Mouse (Mus musculus) bone marrow, adult 2 months (tissue): Measurements from ENCODE around the gene Cab39l. TPM values are rescaled to one million over a fixed set of nuclear protein-coding genes. Genes with fewer than 3 reads are reported as not detected.

ENCODE experiments used
- H3K27ac ChIP-seq: fragments of 200-500 bp; 2 replicates; pipeline ENCODE4 v1.5.1; 2012; ENCODE audit warnings: low read depth, mild to moderate bottlenecking, control low read depth, inconsistent platforms, low read length; ENCODE audit not compliant: control insufficient read depth, poor library complexity, insufficient read depth
- H3K4me1 ChIP-seq: fragments of 200-500 bp; 2 replicates; pipeline ENCODE4 v1.6.1; 2011; ENCODE audit warnings: low read length; ENCODE audit not compliant: control insufficient read depth, insufficient read depth
- H3K4me3 ChIP-seq: fragments of 200-500 bp; replicated peaks from 2 replicates; pipeline ENCODE3; 2011; ENCODE audit warnings: mild to moderate bottlenecking, low read depth, low read length, control low read depth; ENCODE audit not compliant: control insufficient read depth
- CTCF ChIP-seq: fragments of 200-500 bp; IDR thresholded peaks from 2 replicates; pipeline ENCODE4 v1.5.1; 2011; ENCODE audit warnings: low read length, control low read depth; ENCODE audit not compliant: control insufficient read depth, insufficient read depth
- POLR2A ChIP-seq: fragments of 200-500 bp; IDR thresholded peaks from 2 replicates; pipeline ENCODE4 v1.6.1; 2011; ENCODE audit warnings: low read depth, mild to moderate bottlenecking, control low read depth, low read length, borderline replicate concordance; ENCODE audit not compliant: control insufficient read depth
- WGBS: fragments of 180-500 bp; shearing (Covaris S2); methylation state at CpG from one replicate; pipeline ENCODE4 v1.1.7; 2018; 5-methylcytosine and 5-hydroxymethylcytosine counted together
- polyA plus RNA-seq: library from polyadenylated mRNA; stranded (reverse); fragments of >200 nt; gene quantifications from 2 replicates; pipeline ENCODE4 v1.2.4, GENCODE M21; 2011; ENCODE audit warnings: low replicate concordance; ENCODE audit not compliant: missing spikeins, insufficient read depth, insufficient read length

The Cab39l gene
- polyA plus RNA-seq, 1 experiment = 11.7 TPM

GRCm38 (mm10) chr14:59478699-59479098, 37.9 kb downstream of the Cab39l start:
- Histone ChIP-seq H3K4me3 (no peak overlapping the region), H3K4me1 (no peaks in the 10 kb centered on the region), H3K27ac (no peak overlapping the region)
- 85% methylated on average over 6 of the region's 6 CpGs for WGBS
- TF ChIP-seq CTCF (no peak), POLR2A (no peak)

- Histone ChIP-seq H3K4me1 (no peaks in the 10 kb centered on the region), H3K4me3 (no peak overlapping the region), H3K27ac (no peak overlapping the region)
- TF ChIP-seq POLR2A (no peak), CTCF (no peak)
- WGBS = 88% methylated on average over 4 of the region's 4 CpGs
Observed at GRCm38 (mm10) chr14:59485247-59485810, 44.6 kb downstream of the Cab39l start.

GRCm38 (mm10) chr14:59492376-59492775, 51.6 kb downstream of the Cab39l start:
- 75% methylated on average over 4 of the region's 4 CpGs for WGBS
- no peaks in the 10 kb centered on the region for H3K4me1 ChIP-seq
- no peak overlapping the region for H3K4me3 ChIP-seq
- no peak overlapping the region for H3K27ac ChIP-seq
- TF ChIP-seq POLR2A = no peak
- TF ChIP-seq CTCF = no peak

GRCm38 (mm10) chr14:59497928-59498327, 57.2 kb downstream of the Cab39l start:
- TF ChIP-seq CTCF (no peak), POLR2A (no peak)
- Histone ChIP-seq H3K4me3 (no peak overlapping the region), H3K27ac (no peak overlapping the region), H3K4me1 (no peaks in the 10 kb centered on the region)
- WGBS = 93% methylated on average over 5 of the region's 5 CpGs

- no peak overlapping the region for H3K27ac ChIP-seq
- 35% methylated on average over 8 of the region's 8 CpGs for WGBS
- no peak for TF ChIP-seq POLR2A
- TF ChIP-seq CTCF = no peak
Observed at GRCm38 (mm10) chr14:59504831-59505230, 64.1 kb downstream of the Cab39l start.

GRCm38 (mm10) chr14:59506139-59506538, 65.4 kb downstream of the Cab39l start:
- 87% methylated on average over 4 of the region's 4 CpGs for WGBS
- no peak overlapping the region for H3K27ac ChIP-seq
- no peak overlapping the region for H3K4me3 ChIP-seq
- no peak for TF ChIP-seq CTCF
- no peak for TF ChIP-seq POLR2A
- H3K4me1 ChIP-seq = no peaks in the 10 kb centered on the region

More at GRCm38 (mm10) chr14:59504831-59505230, 64.1 kb downstream of the Cab39l start:
- Histone ChIP-seq H3K4me3 (no peak overlapping the region), H3K4me1 (no peaks in the 10 kb centered on the region)

GRCm38 (mm10) chr14:59513922-59514444, 73.2 kb downstream of the Cab39l start:
- WGBS = 85% methylated on average over 6 of the region's 6 CpGs
- Histone ChIP-seq H3K4me3 (no peak overlapping the region), H3K27ac (no peak overlapping the region), H3K4me1 (no peaks in the 10 kb centered on the region)
- TF ChIP-seq CTCF (no peak), POLR2A (no peak)

GRCm38 (mm10) chr14:59525843-59526242, 85.1 kb downstream of the Cab39l start:
- no peak overlapping the region for H3K27ac ChIP-seq
- no peak for TF ChIP-seq CTCF
- no peak for TF ChIP-seq POLR2A
- no peak overlapping the region for H3K4me3 ChIP-seq
- H3K4me1 ChIP-seq = no peaks in the 10 kb centered on the region
- 67% methylated on average over 5 of the region's 5 CpGs for WGBS
